Mouse (Mus musculus): Measurements from ENCODE around the gene Ikzf1. TPM values are rescaled to one million over a fixed set of nuclear protein-coding genes. Genes with fewer than 3 reads are reported as not detected.

The Ikzf1 gene
- polyA plus RNA-seq, 1 experiment = 3.7 TPM

DNA sequence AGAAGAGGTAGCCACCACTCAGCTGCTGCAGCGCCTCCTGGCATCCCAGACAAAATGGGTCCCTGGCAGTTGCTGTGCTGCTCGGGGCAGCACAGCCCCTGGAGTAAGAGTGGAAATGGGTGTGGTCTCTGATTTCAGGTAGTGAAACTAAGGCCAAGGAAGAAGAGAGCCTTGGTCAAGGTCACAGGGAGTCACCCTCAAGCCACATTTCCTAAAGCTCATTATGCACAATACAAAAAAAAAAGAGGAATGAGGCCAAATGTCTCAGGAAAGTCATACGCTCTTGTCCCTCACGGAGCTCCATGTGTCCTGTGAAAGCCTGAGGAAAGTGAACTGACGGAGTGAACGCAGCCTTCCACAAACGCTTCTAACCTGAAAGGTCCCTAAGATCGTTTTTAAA lies 96.9 kb downstream of the Ikzf1 start:
- TF ChIP-seq CTCF (IDR thresholded peaks at IDR 0.05; ENCODE audit: extremely low read depth, insufficient read depth, low read length) = no peak
- TF ChIP-seq POLR2A (IDR thresholded peaks at IDR 0.05; ENCODE audit: extremely low read depth, insufficient read depth, low read length) = no peak
- Histone ChIP-seq H3K4me3 (ENCODE audit: insufficient read depth, low read length) (no peak overlapping the region), H3K4me1 (ENCODE audit: control insufficient read depth, insufficient read depth, low read length) (no peaks in the 10 kb centered on the region), H3K27ac (ENCODE audit: insufficient read depth, low read length) (no peak overlapping the region)

- TF ChIP-seq CTCF (IDR thresholded peaks at IDR 0.05; ENCODE audit: extremely low read depth, insufficient read depth, low read length) (no peak), POLR2A (IDR thresholded peaks at IDR 0.05; ENCODE audit: extremely low read depth, insufficient read depth, low read length) (no peak)
- no peaks in the 10 kb centered on the region for H3K4me1 ChIP-seq (ENCODE audit: control insufficient read depth, insufficient read depth, low read length)
- no peak overlapping the region for H3K4me3 ChIP-seq (ENCODE audit: insufficient read depth, low read length)
- H3K27ac ChIP-seq (ENCODE audit: insufficient read depth, low read length) = no peak overlapping the region
Observed at GRCm38 (mm10) chr11:11785457-11785856, 100.7 kb downstream of the Ikzf1 start.

DNA sequence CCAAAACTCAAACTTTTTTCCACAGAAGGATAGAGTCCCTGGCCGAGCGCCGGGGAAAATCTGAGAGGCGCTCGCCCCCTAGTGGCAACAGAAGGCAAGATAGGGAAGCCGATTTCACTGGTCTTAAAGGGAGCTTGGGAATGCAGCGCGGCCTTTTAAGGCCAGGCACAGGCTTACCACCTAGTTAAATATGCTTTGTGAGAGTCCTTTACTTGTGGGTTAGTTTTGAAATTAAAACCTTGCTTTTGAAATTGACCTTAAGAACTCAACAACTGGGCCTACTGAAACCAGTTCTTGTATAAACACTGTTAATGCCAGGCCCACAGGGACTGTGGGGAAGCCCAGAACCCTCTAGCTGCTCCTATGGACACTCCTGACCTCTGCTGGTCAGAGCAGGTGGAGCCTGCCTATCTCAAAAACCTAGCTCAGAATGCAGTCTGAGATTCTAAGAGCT lies 103.7 kb downstream of the Ikzf1 start:
- TF ChIP-seq CTCF (IDR thresholded peaks at IDR 0.05; ENCODE audit: extremely low read depth, insufficient read depth, low read length) = peak; percentile 57
- no peak for TF ChIP-seq POLR2A (IDR thresholded peaks at IDR 0.05; ENCODE audit: extremely low read depth, insufficient read depth, low read length)
- H3K4me3 ChIP-seq (ENCODE audit: insufficient read depth, low read length) = no peak overlapping the region

GRCm38 (mm10) chr11:11794626-11795025 lies 109.8 kb downstream of the Ikzf1 start:
- no peak overlapping the region for H3K27ac ChIP-seq (ENCODE audit: insufficient read depth, low read length)
- H3K4me3 ChIP-seq (ENCODE audit: insufficient read depth, low read length) = no peak overlapping the region
- H3K4me1 ChIP-seq (ENCODE audit: control insufficient read depth, insufficient read depth, low read length) = no peaks in the 10 kb centered on the region
- TF ChIP-seq POLR2A (IDR thresholded peaks at IDR 0.05; ENCODE audit: extremely low read depth, insufficient read depth, low read length) (no peak), CTCF (IDR thresholded peaks at IDR 0.05; ENCODE audit: extremely low read depth, insufficient read depth, low read length) (no peak)

More for the DNA sequence above, 103.7 kb downstream of the Ikzf1 start:
- Histone ChIP-seq H3K27ac (ENCODE audit: insufficient read depth, low read length) (no peak overlapping the region), H3K4me1 (ENCODE audit: control insufficient read depth, insufficient read depth, low read length) (no peaks in the 10 kb centered on the region)

DNA sequence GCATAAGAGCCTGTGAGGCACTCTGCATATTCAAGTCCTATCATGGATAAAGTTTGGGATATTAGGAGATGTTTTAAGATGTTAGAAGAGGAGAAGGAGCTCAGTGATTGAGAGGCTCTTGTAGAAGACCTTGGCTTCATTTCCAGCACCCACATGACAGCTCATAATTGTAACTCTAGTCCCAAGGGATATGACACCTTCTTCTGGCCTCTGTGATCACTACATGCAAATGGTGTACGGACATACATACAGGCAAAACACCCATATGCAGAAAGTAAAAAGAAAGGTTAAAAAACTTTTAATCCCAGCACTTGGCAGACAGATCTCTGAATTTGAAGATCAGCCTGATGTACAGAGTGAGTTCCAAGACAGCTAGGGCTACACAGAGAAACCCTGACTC lies 113.9 kb downstream of the Ikzf1 start:
- H3K27ac ChIP-seq (ENCODE audit: insufficient read depth, low read length) = no peak overlapping the region
- H3K4me1 ChIP-seq (ENCODE audit: control insufficient read depth, insufficient read depth, low read length) = no peaks in the 10 kb centered on the region
- no peak for TF ChIP-seq CTCF (IDR thresholded peaks at IDR 0.05; ENCODE audit: extremely low read depth, insufficient read depth, low read length)
- no peak for TF ChIP-seq POLR2A (IDR thresholded peaks at IDR 0.05; ENCODE audit: extremely low read depth, insufficient read depth, low read length)
- H3K4me3 ChIP-seq (ENCODE audit: insufficient read depth, low read length) = no peak overlapping the region

- Histone ChIP-seq H3K4me1 (ENCODE audit: control insufficient read depth, insufficient read depth, low read length) (no peaks in the 10 kb centered on the region), H3K4me3 (ENCODE audit: insufficient read depth, low read length) (no peak overlapping the region), H3K27ac (ENCODE audit: insufficient read depth, low read length) (no peak overlapping the region)
- TF ChIP-seq POLR2A (IDR thresholded peaks at IDR 0.05; ENCODE audit: extremely low read depth, insufficient read depth, low read length) = no peak
- no peak for TF ChIP-seq CTCF (IDR thresholded peaks at IDR 0.05; ENCODE audit: extremely low read depth, insufficient read depth, low read length)
Observed at GRCm38 (mm10) chr11:11800304-11800703, 115.5 kb downstream of the Ikzf1 start.

DNA sequence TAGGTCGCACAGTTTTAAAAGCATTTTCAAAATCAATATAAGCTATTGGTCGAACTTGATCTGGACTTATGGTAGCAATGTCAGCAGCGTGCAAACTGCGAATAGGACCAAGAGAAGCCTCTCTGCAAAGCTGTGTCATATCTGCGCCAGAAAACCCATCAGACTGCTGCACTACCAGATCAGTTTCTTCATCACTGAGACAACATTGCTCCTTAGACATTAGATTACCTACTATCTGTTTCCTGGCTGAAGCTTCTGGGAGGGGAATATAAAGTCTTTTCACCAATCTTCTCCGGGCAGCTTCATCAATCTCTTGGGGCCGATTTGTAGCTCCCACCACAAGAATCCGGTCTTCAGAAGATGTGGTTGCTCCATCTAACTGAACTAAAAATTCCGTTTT lies 116.3 kb downstream of the Ikzf1 start:
- H3K4me1 ChIP-seq (ENCODE audit: control insufficient read depth, insufficient read depth, low read length) = no peaks in the 10 kb centered on the region
- H3K27ac ChIP-seq (ENCODE audit: insufficient read depth, low read length) = no peak overlapping the region
- H3K4me3 ChIP-seq (ENCODE audit: insufficient read depth, low read length) = no peak overlapping the region
- TF ChIP-seq POLR2A (IDR thresholded peaks at IDR 0.05; ENCODE audit: extremely low read depth, insufficient read depth, low read length) = no peak
- no peak for TF ChIP-seq CTCF (IDR thresholded peaks at IDR 0.05; ENCODE audit: extremely low read depth, insufficient read depth, low read length)

GRCm38 (mm10) chr11:11804421-11804820 lies 119.6 kb downstream of the Ikzf1 start:
- no peaks in the 10 kb centered on the region for H3K4me1 ChIP-seq (ENCODE audit: control insufficient read depth, insufficient read depth, low read length)
- TF ChIP-seq POLR2A (IDR thresholded peaks at IDR 0.05; ENCODE audit: extremely low read depth, insufficient read depth, low read length) (no peak), CTCF (IDR thresholded peaks at IDR 0.05; ENCODE audit: extremely low read depth, insufficient read depth, low read length) (no peak)
- no peak overlapping the region for H3K4me3 ChIP-seq (ENCODE audit: insufficient read depth, low read length)
- no peak overlapping the region for H3K27ac ChIP-seq (ENCODE audit: insufficient read depth, low read length)

GRCm38 (mm10) chr11:11805951-11806350 lies 121.1 kb downstream of the Ikzf1 start:
- Histone ChIP-seq H3K4me1 (ENCODE audit: control insufficient read depth, insufficient read depth, low read length) (no peaks in the 10 kb centered on the region), H3K4me3 (ENCODE audit: insufficient read depth, low read length) (no peak overlapping the region), H3K27ac (ENCODE audit: insufficient read depth, low read length) (no peak overlapping the region)
- TF ChIP-seq CTCF (IDR thresholded peaks at IDR 0.05; ENCODE audit: extremely low read depth, insufficient read depth, low read length) = no peak
- TF ChIP-seq POLR2A (IDR thresholded peaks at IDR 0.05; ENCODE audit: extremely low read depth, insufficient read depth, low read length) = no peak

- Histone ChIP-seq H3K27ac (ENCODE audit: insufficient read depth, low read length) (no peak overlapping the region), H3K4me1 (ENCODE audit: control insufficient read depth, insufficient read depth, low read length) (no peaks in the 10 kb centered on the region), H3K4me3 (ENCODE audit: insufficient read depth, low read length) (peak overlapping the region; percentile 68)
- TF ChIP-seq CTCF (IDR thresholded peaks at IDR 0.05; ENCODE audit: extremely low read depth, insufficient read depth, low read length) (no peak), POLR2A (IDR thresholded peaks at IDR 0.05; ENCODE audit: extremely low read depth, insufficient read depth, low read length) (no peak)
Observed at GRCm38 (mm10) chr11:11808035-11808819, 123.4 kb downstream of the Ikzf1 start.
